Mouse (Mus musculus): ENCODE data around the gene Litaf.
A peak's percentile ranks its signal among the peaks of the same experiment; 100 is the strongest.

The Litaf gene

GRCm38 (mm10) chr16:11066833-11067191 is 855 bp upstream of the Litaf start:
- DNase-seq (ENCODE audit: low spot score): no peak

GRCm38 (mm10) chr16:11065431-11065830 is 526 bp downstream of the Litaf start:
- DNase-seq (ENCODE audit: low spot score): no peak

GRCm38 (mm10) chr16:11064742-11065141 is 1.2 kb downstream of the Litaf start:
- DNase-seq (ENCODE audit: low spot score): no peak

GRCm38 (mm10) chr16:11064341-11064740 is 1.6 kb downstream of the Litaf start:
- no peak for DNase-seq (ENCODE audit: low spot score)

- no peak for DNase-seq (ENCODE audit: low spot score)
Measured at GRCm38 (mm10) chr16:11062794-11063721, 2.9 kb downstream of the Litaf start.

GRCm38 (mm10) chr16:11060645-11061044 is 5.3 kb downstream of the Litaf start, which contains the start of gene Snn:
Snn (plus strand) TSS chr16:11060945.
- DNase-seq (ENCODE audit: low spot score): no peak

- no peak for DNase-seq (ENCODE audit: low spot score)
Measured at GRCm38 (mm10) chr16:11055916-11056315, 10.0 kb downstream of the Litaf start.

GRCm38 (mm10) chr16:11054871-11055270 is 11.1 kb downstream of the Litaf start:
- DNase-seq (ENCODE audit: low spot score): no peak

GRCm38 (mm10) chr16:11054409-11054808 is 11.5 kb downstream of the Litaf start:
- DNase-seq (ENCODE audit: low spot score): no peak

GRCm38 (mm10) chr16:11051134-11051533 is 14.8 kb downstream of the Litaf start:
- DNase-seq (ENCODE audit: low spot score): no peak

- no peak for DNase-seq (ENCODE audit: low spot score)
Measured at GRCm38 (mm10) chr16:11050226-11050625, 15.7 kb downstream of the Litaf start.

- no peak for DNase-seq (ENCODE audit: low spot score)
Measured at GRCm38 (mm10) chr16:11047130-11047529, 18.8 kb downstream of the Litaf start.

- no peak for DNase-seq (ENCODE audit: low spot score)
Measured at GRCm38 (mm10) chr16:11046437-11046836, 19.5 kb downstream of the Litaf start.

- no peak for DNase-seq (ENCODE audit: low spot score)
Measured at GRCm38 (mm10) chr16:11043239-11043638, 22.7 kb downstream of the Litaf start.

GRCm38 (mm10) chr16:11040603-11041002 is 25.4 kb downstream of the Litaf start:
- DNase-seq (ENCODE audit: low spot score): no peak

- peak; percentile 53 for DNase-seq (ENCODE audit: low spot score)
Measured at GRCm38 (mm10) chr16:11035790-11036431, 30.0 kb downstream of the Litaf start.

GRCm38 (mm10) chr16:11035273-11035672 is 30.7 kb downstream of the Litaf start:
- no peak for DNase-seq (ENCODE audit: low spot score)

- DNase-seq (ENCODE audit: low spot score): peak; percentile 66
Measured at GRCm38 (mm10) chr16:11034193-11034803, 31.7 kb downstream of the Litaf start.

- DNase-seq (ENCODE audit: low spot score): no peak
Measured at GRCm38 (mm10) chr16:11031320-11031719, 34.6 kb downstream of the Litaf start.

GRCm38 (mm10) chr16:11030844-11031243 is 35.1 kb downstream of the Litaf start:
- DNase-seq (ENCODE audit: low spot score): no peak

GRCm38 (mm10) chr16:11028206-11028605 is 37.8 kb downstream of the Litaf start:
- DNase-seq (ENCODE audit: low spot score): no peak

GRCm38 (mm10) chr16:11024841-11025240 is 41.1 kb downstream of the Litaf start:
- DNase-seq (ENCODE audit: low spot score): no peak

- DNase-seq (ENCODE audit: low spot score): no peak
Measured at GRCm38 (mm10) chr16:11023618-11024017, 42.3 kb downstream of the Litaf start.

Data from spleen, adult 12 weeks (tissue).